Mouse (Mus musculus): ENCODE measurements at regions not wholly inside any gene's neighbourhood (a gene's known extent, or its start where the extent isn't known, plus 50 kb on each side); places are given as distances from the start of the nearest gene placed in this dataset.

DNA sequence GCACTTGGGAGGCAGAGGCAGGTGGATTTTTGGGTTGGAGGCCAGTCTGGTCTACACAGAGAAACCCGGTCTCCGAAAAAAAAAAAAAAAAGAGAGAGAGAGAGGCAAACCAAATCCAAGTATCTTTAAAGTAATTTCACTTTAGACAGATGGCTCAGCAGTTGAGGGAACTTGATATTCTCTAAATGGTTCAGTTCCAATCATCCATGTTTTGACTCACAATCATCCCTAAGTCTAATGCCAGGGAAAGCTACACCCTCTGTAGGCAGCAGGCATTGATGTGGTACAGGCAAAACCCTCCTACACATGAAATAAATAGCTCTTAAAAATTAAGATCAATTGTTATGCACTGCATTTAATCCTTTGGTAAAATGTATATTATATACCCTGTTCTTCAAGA lies 248.8 kb upstream of the Gm5152 start:
- 100% methylated on average over 2 of the region's 2 CpGs for WGBS
- no peaks in the 10 kb centered on the region for H3K4me1 ChIP-seq (ENCODE audit: control insufficient read depth, insufficient read depth, low read length)
- no peaks in the 10 kb centered on the region for H3K36me3 ChIP-seq (ENCODE audit: control insufficient read depth, insufficient read depth, low read length)
- no peak overlapping the region for H3K9ac ChIP-seq (ENCODE audit: low read length)
- no peaks in the 10 kb centered on the region for H3K27me3 ChIP-seq (ENCODE audit: control insufficient read depth, insufficient read depth, low read length)
- no peak overlapping the region for H3K27ac ChIP-seq (ENCODE audit: low read depth, low read length)
- DNase-seq (ENCODE audit: low spot score) (no peak), ATAC-seq (ENCODE audit: insufficient read depth, low FRiP score, low TSS enrichment) (no peak)
- no peak overlapping the region for H3K4me3 ChIP-seq (ENCODE audit: low read depth, low read length)
- no peaks in the 10 kb centered on the region for H3K9me3 ChIP-seq (ENCODE audit: control insufficient read depth, low read length)
- H3K4me2 ChIP-seq (ENCODE audit: low read depth), result no peak overlapping the region

DNA sequence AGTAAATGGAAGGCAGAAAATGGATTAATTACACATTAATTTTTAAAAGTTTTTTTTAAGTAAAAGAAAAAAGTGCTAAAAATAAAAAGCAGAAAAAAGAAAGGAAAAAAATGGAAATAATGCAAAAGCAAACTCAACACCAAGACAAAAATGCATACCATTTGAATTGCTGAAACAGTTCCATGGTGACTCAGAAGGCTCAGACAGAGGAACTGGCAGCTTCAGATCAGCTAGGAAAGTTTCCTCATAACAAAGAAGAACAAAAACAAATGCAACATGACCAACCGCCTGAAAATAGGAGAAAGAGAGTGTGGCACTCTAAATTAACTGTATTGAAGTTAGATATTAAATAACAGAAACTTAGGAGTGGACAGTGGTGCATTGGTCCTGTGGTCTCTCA lies 231.7 kb upstream of the Gm5152 start:
- Histone ChIP-seq H3K9ac (ENCODE audit: low read length) (no peak overlapping the region), H3K4me3 (ENCODE audit: low read depth, low read length) (no peak overlapping the region), H3K27ac (ENCODE audit: low read depth, low read length) (no peak overlapping the region), H3K27me3 (ENCODE audit: control insufficient read depth, insufficient read depth, low read length) (no peaks in the 10 kb centered on the region), H3K4me1 (ENCODE audit: control insufficient read depth, insufficient read depth, low read length) (no peaks in the 10 kb centered on the region), H3K4me2 (ENCODE audit: low read depth) (no peak overlapping the region), H3K36me3 (ENCODE audit: control insufficient read depth, insufficient read depth, low read length) (no peaks in the 10 kb centered on the region), H3K9me3 (ENCODE audit: control insufficient read depth, low read length) (no peaks in the 10 kb centered on the region)
- 74% methylated on average over 1 of the region's 1 CpGs for WGBS
- DNase-seq (ENCODE audit: low spot score) (no peak), ATAC-seq (ENCODE audit: insufficient read depth, low FRiP score, low TSS enrichment) (no peak)

DNA sequence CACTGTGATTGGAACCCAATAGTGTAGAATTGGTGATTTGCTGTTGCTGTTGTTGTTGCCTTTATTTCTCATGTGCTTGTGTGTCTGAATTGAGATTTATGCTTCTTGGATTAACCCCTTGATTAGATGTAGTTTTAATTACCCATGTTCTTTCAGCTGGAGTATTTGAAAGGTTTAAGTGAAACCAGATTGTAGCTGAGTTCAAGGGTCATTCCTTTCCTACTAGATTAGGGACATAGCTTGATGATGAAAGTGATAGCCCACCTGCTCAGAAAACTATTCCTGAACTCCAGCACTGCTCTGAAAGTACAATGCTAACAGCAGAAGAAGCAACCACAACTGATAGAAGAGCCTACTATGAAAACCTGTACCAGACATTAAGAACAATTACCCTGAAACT lies 231.1 kb upstream of the Gm5152 start:
- DNase-seq (ENCODE audit: low spot score), result no peak
- H3K36me3 ChIP-seq (ENCODE audit: control insufficient read depth, insufficient read depth, low read length), result no peaks in the 10 kb centered on the region
- H3K4me1 ChIP-seq (ENCODE audit: control insufficient read depth, insufficient read depth, low read length), result no peaks in the 10 kb centered on the region
- no peak overlapping the region for H3K4me3 ChIP-seq (ENCODE audit: low read depth, low read length)
- H3K27ac ChIP-seq (ENCODE audit: low read depth, low read length), result no peak overlapping the region
- no peak overlapping the region for H3K9ac ChIP-seq (ENCODE audit: low read length)
- no peaks in the 10 kb centered on the region for H3K9me3 ChIP-seq (ENCODE audit: control insufficient read depth, low read length)
- ATAC-seq (ENCODE audit: insufficient read depth, low FRiP score, low TSS enrichment), result no peak
- H3K4me2 ChIP-seq (ENCODE audit: low read depth), result no peak overlapping the region
- no peaks in the 10 kb centered on the region for H3K27me3 ChIP-seq (ENCODE audit: control insufficient read depth, insufficient read depth, low read length)

DNA sequence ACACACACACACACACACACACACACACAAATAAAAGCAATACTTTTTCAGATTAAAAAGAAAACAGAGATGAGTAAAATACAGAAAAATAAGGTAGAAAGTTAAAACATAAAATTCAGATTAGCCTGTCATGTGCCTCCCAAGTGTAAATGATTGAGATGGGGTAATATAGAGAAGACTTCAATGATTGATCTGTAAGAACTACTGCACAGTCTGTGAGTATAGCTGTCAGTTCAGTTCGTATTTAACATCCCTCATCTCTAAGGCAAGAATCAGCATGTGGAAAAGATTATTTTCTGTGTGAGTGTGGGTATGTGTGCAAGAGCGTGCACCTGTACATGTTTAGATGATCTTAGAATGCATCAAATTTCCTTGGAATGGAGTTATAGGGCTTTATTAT lies 200.3 kb upstream of the Gm5152 start:
- Histone ChIP-seq H3K27me3 (ENCODE audit: control insufficient read depth, insufficient read depth, low read length) (no peaks in the 10 kb centered on the region), H3K9me3 (ENCODE audit: control insufficient read depth, low read length) (no peaks in the 10 kb centered on the region), H3K4me1 (ENCODE audit: control insufficient read depth, insufficient read depth, low read length) (no peaks in the 10 kb centered on the region), H3K36me3 (ENCODE audit: control insufficient read depth, insufficient read depth, low read length) (no peaks in the 10 kb centered on the region), H3K4me2 (ENCODE audit: low read depth) (no peak overlapping the region), H3K9ac (ENCODE audit: low read length) (no peak overlapping the region), H3K27ac (ENCODE audit: low read depth, low read length) (no peak overlapping the region), H3K4me3 (ENCODE audit: low read depth, low read length) (no peak overlapping the region)
- DNase-seq (ENCODE audit: low spot score), result no peak
- WGBS, result 84% methylated on average over 2 of the region's 2 CpGs
- ATAC-seq (ENCODE audit: insufficient read depth, low FRiP score, low TSS enrichment), result no peak

DNA sequence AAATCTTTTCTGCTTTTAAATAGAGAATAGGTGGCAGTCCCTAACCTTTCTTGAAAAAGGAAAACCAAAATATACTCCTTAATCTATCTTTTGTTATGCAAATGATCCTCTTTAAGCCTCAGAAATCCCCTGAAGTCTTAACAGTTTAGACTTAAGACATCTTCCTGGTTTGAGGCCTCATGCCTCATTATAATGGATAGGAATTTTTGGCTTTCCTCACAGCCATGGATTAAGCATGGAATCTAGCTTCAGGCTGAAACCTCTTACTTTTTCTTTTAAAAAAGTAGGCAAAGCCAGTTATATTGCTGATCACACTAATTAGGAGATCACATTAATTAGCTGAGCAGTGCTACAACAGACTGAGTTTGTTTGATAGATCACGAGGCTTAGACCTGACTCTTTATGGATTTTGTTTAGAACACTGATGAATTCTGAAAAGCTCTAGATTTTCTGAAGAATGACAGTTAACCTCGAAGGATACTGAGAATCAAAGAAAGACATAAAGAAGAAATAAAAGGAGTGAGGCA lies 171.4 kb upstream of the Gm5152 start:
- WGBS, result 64% methylated on average over 2 of the region's 2 CpGs
- H3K4me1 ChIP-seq (ENCODE audit: control insufficient read depth, insufficient read depth, low read length), result no peaks in the 10 kb centered on the region
- DNase-seq (ENCODE audit: low spot score) (no peak), ATAC-seq (ENCODE audit: insufficient read depth, low FRiP score, low TSS enrichment) (no peak)
- no peaks in the 10 kb centered on the region for H3K9me3 ChIP-seq (ENCODE audit: control insufficient read depth, low read length)
- no peak overlapping the region for H3K4me3 ChIP-seq (ENCODE audit: low read depth, low read length)
- H3K4me2 ChIP-seq (ENCODE audit: low read depth), result no peak overlapping the region
- H3K27me3 ChIP-seq (ENCODE audit: control insufficient read depth, insufficient read depth, low read length), result no peaks in the 10 kb centered on the region
- H3K9ac ChIP-seq (ENCODE audit: low read length), result no peak overlapping the region
- no peaks in the 10 kb centered on the region for H3K36me3 ChIP-seq (ENCODE audit: control insufficient read depth, insufficient read depth, low read length)
- no peak overlapping the region for H3K27ac ChIP-seq (ENCODE audit: low read depth, low read length)

DNA sequence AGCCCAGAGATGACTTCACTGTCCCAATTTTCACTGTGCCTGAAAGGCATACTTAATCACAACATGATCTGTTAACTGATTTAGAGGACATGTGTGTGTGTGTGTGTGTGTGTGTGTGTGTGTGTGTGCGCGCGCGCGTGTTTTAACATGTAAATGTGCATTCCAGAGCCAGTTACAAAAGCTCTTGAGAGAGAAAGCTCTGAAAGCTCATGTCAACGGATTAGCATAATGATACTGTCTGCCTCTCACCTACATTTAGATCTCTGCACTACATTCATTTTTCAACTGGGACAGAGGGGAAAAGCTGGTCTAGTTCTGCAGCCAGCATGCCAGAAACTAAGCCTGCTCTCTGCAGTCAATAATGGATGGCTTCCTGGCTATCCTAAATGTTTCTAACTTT lies 170.6 kb upstream of the Gm5152 start:
- Histone ChIP-seq H3K9me3 (ENCODE audit: control insufficient read depth, low read length) (no peaks in the 10 kb centered on the region), H3K9ac (ENCODE audit: low read length) (no peak overlapping the region), H3K27ac (ENCODE audit: low read depth, low read length) (no peak overlapping the region), H3K36me3 (ENCODE audit: control insufficient read depth, insufficient read depth, low read length) (no peaks in the 10 kb centered on the region), H3K4me1 (ENCODE audit: control insufficient read depth, insufficient read depth, low read length) (no peaks in the 10 kb centered on the region), H3K4me3 (ENCODE audit: low read depth, low read length) (no peak overlapping the region), H3K4me2 (ENCODE audit: low read depth) (no peak overlapping the region), H3K27me3 (ENCODE audit: control insufficient read depth, insufficient read depth, low read length) (no peaks in the 10 kb centered on the region)
- ATAC-seq (ENCODE audit: insufficient read depth, low FRiP score, low TSS enrichment) (no peak), DNase-seq (ENCODE audit: low spot score) (no peak)
- WGBS, result 81% methylated on average over 6 of the region's 6 CpGs

DNA sequence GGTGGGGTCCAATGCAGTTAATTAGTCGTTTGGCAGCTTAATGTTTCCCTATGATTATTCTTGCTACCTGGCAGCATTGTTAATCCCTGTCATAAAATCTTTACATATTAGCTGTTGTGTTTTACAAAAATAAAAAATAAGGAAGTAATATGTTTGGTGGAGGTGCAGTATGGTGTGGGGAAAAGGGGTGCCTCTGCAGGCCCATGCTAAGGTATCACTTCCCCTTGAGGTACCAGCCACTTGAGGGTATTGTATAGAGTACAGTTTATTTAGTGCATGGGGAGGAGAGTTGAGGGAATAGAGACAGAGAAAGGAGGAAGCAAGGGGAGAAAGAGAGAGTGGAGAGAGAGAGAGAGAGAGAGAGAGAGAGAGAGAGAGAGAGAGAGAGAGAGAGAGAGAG lies 167.7 kb upstream of the Gm5152 start:
- H3K27me3 ChIP-seq (ENCODE audit: control insufficient read depth, insufficient read depth, low read length), result no peaks in the 10 kb centered on the region
- DNase-seq (ENCODE audit: low spot score), result no peak
- no peaks in the 10 kb centered on the region for H3K9me3 ChIP-seq (ENCODE audit: control insufficient read depth, low read length)
- no peak overlapping the region for H3K9ac ChIP-seq (ENCODE audit: low read length)
- 50% methylated on average over 1 of the region's 1 CpGs for WGBS
- H3K4me3 ChIP-seq (ENCODE audit: low read depth, low read length), result no peak overlapping the region
- no peak overlapping the region for H3K27ac ChIP-seq (ENCODE audit: low read depth, low read length)
- H3K36me3 ChIP-seq (ENCODE audit: control insufficient read depth, insufficient read depth, low read length), result no peaks in the 10 kb centered on the region
- no peak overlapping the region for H3K4me2 ChIP-seq (ENCODE audit: low read depth)
- ATAC-seq (ENCODE audit: insufficient read depth, low FRiP score, low TSS enrichment), result no peak
- no peaks in the 10 kb centered on the region for H3K4me1 ChIP-seq (ENCODE audit: control insufficient read depth, insufficient read depth, low read length)

DNA sequence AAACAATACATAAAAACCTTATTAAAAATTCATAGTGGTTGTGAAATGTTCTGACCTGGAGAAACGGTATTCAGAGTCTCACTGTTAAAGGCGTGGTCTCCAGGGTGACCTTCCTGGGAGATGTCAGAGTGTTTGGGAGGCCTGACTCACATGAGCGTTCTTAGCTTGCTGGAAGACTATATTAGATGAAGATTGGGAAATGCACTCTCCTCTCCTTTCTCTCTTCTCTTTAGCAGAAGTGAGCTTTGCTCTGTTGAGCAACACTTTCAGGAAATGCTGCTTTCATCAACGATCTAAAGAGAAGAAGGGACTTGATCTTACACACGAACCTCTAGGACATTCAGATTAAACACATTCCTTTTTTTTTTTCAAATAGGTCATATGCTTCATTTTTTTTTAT lies 147.2 kb upstream of the Gm5152 start:
- DNase-seq (ENCODE audit: low spot score), result no peak
- no peaks in the 10 kb centered on the region for H3K36me3 ChIP-seq (ENCODE audit: control insufficient read depth, insufficient read depth, low read length)
- WGBS, result 84% methylated on average over 5 of the region's 5 CpGs

DNA sequence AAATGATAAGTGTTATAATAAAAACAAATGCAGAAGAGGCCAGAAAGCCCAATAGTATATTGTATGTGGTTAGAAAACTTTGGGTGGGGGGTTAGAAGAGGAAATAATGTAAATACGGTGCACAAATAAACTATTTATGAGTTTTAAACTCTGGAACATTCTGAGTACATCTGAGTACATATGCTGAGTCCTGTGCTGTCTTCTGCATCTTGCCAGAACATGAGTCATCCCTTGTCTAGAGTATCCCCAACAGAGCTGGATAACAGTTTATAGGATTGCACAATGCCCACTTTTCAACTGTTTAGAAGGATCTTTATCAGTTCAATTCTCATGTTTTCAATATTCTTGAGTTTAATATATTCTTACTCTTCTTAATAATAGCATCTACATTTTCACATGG lies 142.7 kb upstream of the Gm5152 start:
- H3K27me3 ChIP-seq (ENCODE audit: control insufficient read depth, insufficient read depth, low read length), result no peaks in the 10 kb centered on the region
- 85% methylated on average over 1 of the region's 1 CpGs for WGBS
- H3K4me2 ChIP-seq (ENCODE audit: low read depth), result no peak overlapping the region
- H3K9ac ChIP-seq (ENCODE audit: low read length), result no peak overlapping the region
- H3K36me3 ChIP-seq (ENCODE audit: control insufficient read depth, insufficient read depth, low read length), result no peaks in the 10 kb centered on the region
- H3K9me3 ChIP-seq (ENCODE audit: control insufficient read depth, low read length), result no peaks in the 10 kb centered on the region
- no peaks in the 10 kb centered on the region for H3K4me1 ChIP-seq (ENCODE audit: control insufficient read depth, insufficient read depth, low read length)
- H3K4me3 ChIP-seq (ENCODE audit: low read depth, low read length), result no peak overlapping the region
- ATAC-seq (ENCODE audit: insufficient read depth, low FRiP score, low TSS enrichment) (no peak), DNase-seq (ENCODE audit: low spot score) (no peak)
- no peak overlapping the region for H3K27ac ChIP-seq (ENCODE audit: low read depth, low read length)

More for the DNA sequence above, 147.2 kb upstream of the Gm5152 start:
- Histone ChIP-seq H3K4me1 (ENCODE audit: control insufficient read depth, insufficient read depth, low read length) (no peaks in the 10 kb centered on the region), H3K9me3 (ENCODE audit: control insufficient read depth, low read length) (no peaks in the 10 kb centered on the region), H3K9ac (ENCODE audit: low read length) (no peak overlapping the region), H3K27me3 (ENCODE audit: control insufficient read depth, insufficient read depth, low read length) (no peaks in the 10 kb centered on the region), H3K4me2 (ENCODE audit: low read depth) (no peak overlapping the region), H3K4me3 (ENCODE audit: low read depth, low read length) (no peak overlapping the region), H3K27ac (ENCODE audit: low read depth, low read length) (no peak overlapping the region)
- no peak for ATAC-seq (ENCODE audit: insufficient read depth, low FRiP score, low TSS enrichment)

All from neural tube, embryonic 11.5 days (tissue).